12 mouse cellular contexts compared by ENCODE assay signal in the genomic region with DNA sequence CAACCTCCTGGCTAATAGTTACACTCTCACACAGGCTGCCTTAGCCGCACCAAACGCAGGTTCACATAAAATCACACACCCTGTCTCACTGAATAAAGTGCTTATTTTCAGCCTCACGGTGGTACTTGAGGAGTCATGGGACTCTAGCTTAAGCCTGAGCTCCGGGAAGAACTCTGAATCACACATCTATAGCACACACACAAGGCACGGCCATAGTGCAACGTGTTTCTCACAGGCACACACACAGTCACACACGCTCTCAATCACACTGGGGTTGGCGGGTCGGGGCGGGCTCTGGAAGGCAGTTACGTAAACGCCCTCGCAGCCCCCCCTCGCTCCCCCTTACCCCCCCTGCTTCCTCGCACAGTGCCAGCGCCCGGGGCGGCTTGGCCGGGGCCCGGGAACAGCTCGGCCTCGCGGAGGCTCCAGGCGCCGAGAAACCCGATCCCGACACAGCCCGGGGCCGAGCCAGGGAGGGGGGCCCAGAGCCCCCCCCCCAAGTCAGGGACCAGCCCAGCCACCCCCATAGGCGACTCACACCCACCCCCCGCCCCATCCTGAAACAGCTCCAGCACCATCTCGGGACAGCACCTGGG. TPM values are rescaled to one million over a fixed set of nuclear protein-coding genes. Genes with fewer than 3 reads are reported as not detected.
DNase-seq lines count a peak whose midpoint lies in the region; ATAC-seq and TF ChIP-seq lines count a peak whose summit lies in the region.
"Not testable (repeated sequence)": the region's sequence is repeated elsewhere in the genome, so short reads cannot be mapped to it uniquely, and the experiment has no call there.
"Had no signal": no experiment of that assay in that cellular context is flagged by ENCODE, and none has a peak within 500 bp of the region (broad histone marks: within the 10 kb centered on the region; RNA-seq: fewer than 3 reads in every experiment).

No protein-coding gene starts in this region.

- not testable (repeated sequence) for H3K27me3 ChIP-seq in cerebellum, adult 2 months (ENCODE audit: control insufficient read depth, insufficient read depth, low read length); embryonic facial prominence, embryonic 15.5 days; limb, embryonic 15.5 days; neural tube, embryonic 13.5 days

- peak; percentile 69 to 75 for DNase-seq in cerebellum, adult 2 months
- DNase-seq in gastrocnemius, postnatal 25 days = peak; percentile 89
- DNase-seq in heart, postnatal 14 days = peak; percentile 60 to 70
- DNase-seq in kidney, adult 18-20 months = peak; percentile 62

- H3K27ac ChIP-seq in cerebellum, adult 2 months (ENCODE audit: insufficient read depth, low read length); embryonic facial prominence, embryonic 15.5 days (replicated peaks); limb, embryonic 15.5 days; neural tube, embryonic 13.5 days (replicated peaks): not testable (repeated sequence)

- not testable (repeated sequence) for TF ChIP-seq POLR2A in cerebellum, adult 2 months (IDR thresholded peaks at IDR 0.05; ENCODE audit: borderline replicate concordance, insufficient read depth, low read length)

- H3K4me1 ChIP-seq in cerebellum, adult 2 months (ENCODE audit: control insufficient read depth, insufficient read depth, low read length); embryonic facial prominence, embryonic 15.5 days; limb, embryonic 15.5 days; neural tube, embryonic 13.5 days (replicated peaks): not testable (repeated sequence)

- WGBS in cerebellum, adult 2 months = 4% methylated on average over 22 of the region's 32 CpGs
- 5% methylated on average over 25 of the region's 32 CpGs for WGBS in embryonic facial prominence, embryonic 15.5 days
- WGBS in limb, embryonic 15.5 days = 4% methylated on average over 25 of the region's 32 CpGs
- WGBS in neural tube, embryonic 13.5 days = 4% methylated on average over 21 of the region's 32 CpGs

- H3K9me3 ChIP-seq in embryonic facial prominence, embryonic 15.5 days (replicated peaks); limb, embryonic 15.5 days; neural tube, embryonic 13.5 days: not testable (repeated sequence)

- H3K36me3 ChIP-seq in embryonic facial prominence, embryonic 15.5 days; limb, embryonic 15.5 days; neural tube, embryonic 13.5 days: not testable (repeated sequence)

- intact Hi-C loops in heart, postnatal 14 days (cut with DNase I) = not testable (repeated sequence)

- H3K4me3 ChIP-seq in cerebellum, adult 2 months (replicated peaks; ENCODE audit: insufficient read depth, low read depth, low read length); embryonic facial prominence, embryonic 15.5 days (replicated peaks); limb, embryonic 15.5 days; neural tube, embryonic 13.5 days: not testable (repeated sequence)

- H3K4me2 ChIP-seq in embryonic facial prominence, embryonic 15.5 days (replicated peaks) = 0 out of 2 replicates have a peak overlapping the region, but pooled peaks have one; percentile 10
- peak overlapping the region; percentile 22; the same call in 1 of the 2 replicates for H3K4me2 ChIP-seq in limb, embryonic 15.5 days
- H3K4me2 ChIP-seq in neural tube, embryonic 13.5 days = peak overlapping the region; percentile 37

- not testable (repeated sequence) for TF ChIP-seq CTCF in cerebellum, adult 2 months (IDR thresholded peaks at IDR 0.05; ENCODE audit: borderline replicate concordance, insufficient read depth, low read depth, low read length)

- not testable (repeated sequence) for H3K9ac ChIP-seq in embryonic facial prominence, embryonic 15.5 days; limb, embryonic 15.5 days; neural tube, embryonic 13.5 days

- ATAC-seq in embryonic facial prominence, embryonic 15.5 days (ENCODE audit: insufficient number of reproducible peaks, low FRiP score, low TSS enrichment, low read depth); limb, embryonic 15.5 days (ENCODE audit: insufficient number of reproducible peaks, low FRiP score, low TSS enrichment, low read depth); neural tube, embryonic 13.5 days (ENCODE audit: low read depth): not testable (repeated sequence)

RNA-seq across cellular contexts. Expression of a gene that starts 1.3 kb away (rescaled TPM):
- polyA plus RNA-seq in cerebellum, adult 2 months (2012; rRNA removed) = 64.9 and 69.7 TPM in 2 replicates
- 407 and 429 TPM in 2 replicates for polyA plus RNA-seq in embryonic facial prominence, embryonic 15.5 days (2015; fragmentation: Nextera tagmentation; extraction: Ambion mirVana)
- 10 to 100 TPM; 37.2 to 42.1 TPM for total RNA-seq in gastrocnemius, postnatal 25 days (2021)
- 10 to 100 TPM; 56.9 to 61.0 TPM for total RNA-seq in heart, postnatal 14 days (2021)
- 431 and 444 TPM in 2 replicates for polyA plus RNA-seq in limb, embryonic 15.5 days (2015; fragmentation: Nextera tagmentation; extraction: Ambion mirVana)
- polyA plus RNA-seq in neural tube, embryonic 13.5 days (2015; fragmentation: Nextera tagmentation; extraction: Ambion mirVana) = 53.6 and 60.2 TPM in 2 replicates

RNA-seq across cellular contexts. Expression of a gene that starts 1.6 kb away (rescaled TPM):
- 101 and 105 TPM in 2 replicates for polyA plus RNA-seq in cerebellum, adult 2 months (2012; rRNA removed)
- 16.2 and 19.0 TPM in 2 replicates for polyA plus RNA-seq in embryonic facial prominence, embryonic 15.5 days (2015; fragmentation: Nextera tagmentation; extraction: Ambion mirVana)
- 10 to 100 TPM; 33.5 to 34.7 TPM for total RNA-seq in gastrocnemius, postnatal 25 days (2021)
- total RNA-seq in heart, postnatal 14 days (2021) = 1 to 10 TPM; 2.0 to 5.1 TPM
- polyA plus RNA-seq in limb, embryonic 15.5 days (2015; fragmentation: Nextera tagmentation; extraction: Ambion mirVana) = 7.1 and 9.0 TPM in 2 replicates
- polyA plus RNA-seq in neural tube, embryonic 13.5 days (2015; fragmentation: Nextera tagmentation; extraction: Ambion mirVana) = 28.9 and 29.7 TPM in 2 replicates
- total RNA-seq: megakaryocyte progenitor cell, adult 5-6 weeks had no signal

RNA-seq across cellular contexts. Expression of a gene that starts 14.8 kb away (rescaled TPM):
- 43.3 and 44.7 TPM in 2 replicates for polyA plus RNA-seq in cerebellum, adult 2 months (2012; rRNA removed)
- polyA plus RNA-seq in embryonic facial prominence, embryonic 15.5 days (2015; fragmentation: Nextera tagmentation; extraction: Ambion mirVana) = 70.0 and 79.8 TPM in 2 replicates
- 10 to 100 TPM; 43.2 to 46.9 TPM for total RNA-seq in gastrocnemius, postnatal 25 days (2021)
- total RNA-seq in heart, postnatal 14 days (2021) = 10 to 100 TPM; 28.7 to 30.2 TPM
- 66.0 and 69.1 TPM in 2 replicates for polyA plus RNA-seq in limb, embryonic 15.5 days (2015; fragmentation: Nextera tagmentation; extraction: Ambion mirVana)
- polyA plus RNA-seq in neural tube, embryonic 13.5 days (2015; fragmentation: Nextera tagmentation; extraction: Ambion mirVana) = 62.6 and 63.4 TPM in 2 replicates

RNA-seq across cellular contexts. Expression of a gene that starts 24.5 kb away (rescaled TPM):
- 162 and 167 TPM in 2 replicates for polyA plus RNA-seq in cerebellum, adult 2 months (2012; rRNA removed)
- 139 and 146 TPM in 2 replicates for polyA plus RNA-seq in embryonic facial prominence, embryonic 15.5 days (2015; fragmentation: Nextera tagmentation; extraction: Ambion mirVana)
- 10 to 100 TPM; 38.5 to 40.6 TPM for total RNA-seq in gastrocnemius, postnatal 25 days (2021)
- total RNA-seq in heart, postnatal 14 days (2021) = 10 to 100 TPM; 83.6 to 87.8 TPM
- polyA plus RNA-seq in limb, embryonic 15.5 days (2015; fragmentation: Nextera tagmentation; extraction: Ambion mirVana) = 113 and 123 TPM in 2 replicates
- 278 and 317 TPM in 2 replicates for polyA plus RNA-seq in neural tube, embryonic 13.5 days (2015; fragmentation: Nextera tagmentation; extraction: Ambion mirVana)

RNA-seq across cellular contexts. Expression of a gene that starts 32.4 kb away (rescaled TPM):
- 0.16 and 0.18 TPM in 2 replicates for polyA plus RNA-seq in cerebellum, adult 2 months (2012; rRNA removed)
- polyA plus RNA-seq in embryonic facial prominence, embryonic 15.5 days (2015; fragmentation: Nextera tagmentation; extraction: Ambion mirVana) = 0.12 and 0.16 TPM in 2 replicates
- not detected for total RNA-seq in gastrocnemius, postnatal 25 days (2021)
- total RNA-seq in heart, postnatal 14 days (2021) = not detected
- polyA plus RNA-seq in limb, embryonic 15.5 days (2015; fragmentation: Nextera tagmentation; extraction: Ambion mirVana) = not detected in 2 replicates
- 1.6 and 2.2 TPM in 2 replicates for polyA plus RNA-seq in neural tube, embryonic 13.5 days (2015; fragmentation: Nextera tagmentation; extraction: Ambion mirVana)
- total RNA-seq: layer of hippocampus, adult 2 months; megakaryocyte progenitor cell, adult 5-6 weeks had no signal
- polyA plus RNA-seq: gonadal fat pad, adult 2 months; intestine, embryonic 14.5 days; liver, embryonic 15.5 days had no signal
